Mouse (Mus musculus): ENCODE measurements around the gene Usp20. TPM values are rescaled to one million over a fixed set of nuclear protein-coding genes. Genes with fewer than 3 reads are reported as not detected.

The Usp20 gene
- polyA plus RNA-seq, 1 experiment = 5.1 TPM

GRCm38 (mm10) chr2:31041386-31041785, 59.3 kb downstream of the Usp20 start:
- H3K27me3 ChIP-seq (ENCODE audit: control insufficient read depth, insufficient read depth, low read length) = no peaks in the 10 kb centered on the region
- H3K4me1 ChIP-seq (ENCODE audit: control insufficient read depth, insufficient read depth, insufficient read length, low read length) = no peaks in the 10 kb centered on the region
- WGBS = 77% methylated on average over 6 of the region's 6 CpGs
- no peak overlapping the region for H3K4me3 ChIP-seq (ENCODE audit: low read depth, low read length)
- H3K36me3 ChIP-seq (ENCODE audit: control insufficient read depth, insufficient read depth, low read length) = no peaks in the 10 kb centered on the region; the same call in 1 of the 2 replicates
- TF ChIP-seq POLR2A (IDR thresholded peaks at IDR 0.05; ENCODE audit: low read depth, low read length) (no peak), CTCF (IDR thresholded peaks at IDR 0.05; ENCODE audit: extremely low read depth, insufficient read length, insufficient replicate concordance, low read depth, low read length) (no peak)
- no peak overlapping the region for H3K27ac ChIP-seq (ENCODE audit: insufficient read depth, low read depth, low read length)

GRCm38 (mm10) chr2:31042881-31043280, 60.8 kb downstream of the Usp20 start:
- WGBS = 68% methylated on average over 6 of the region's 6 CpGs
- no peaks in the 10 kb centered on the region for H3K36me3 ChIP-seq (ENCODE audit: control insufficient read depth, insufficient read depth, low read length)
- no peak overlapping the region for H3K4me3 ChIP-seq (ENCODE audit: low read depth, low read length)
- no peaks in the 10 kb centered on the region for H3K27me3 ChIP-seq (ENCODE audit: control insufficient read depth, insufficient read depth, low read length)
- no peaks in the 10 kb centered on the region for H3K4me1 ChIP-seq (ENCODE audit: control insufficient read depth, insufficient read depth, insufficient read length, low read length)
- TF ChIP-seq CTCF (IDR thresholded peaks at IDR 0.05; ENCODE audit: extremely low read depth, insufficient read length, insufficient replicate concordance, low read depth, low read length) (no peak), POLR2A (IDR thresholded peaks at IDR 0.05; ENCODE audit: low read depth, low read length) (no peak)
- H3K27ac ChIP-seq (ENCODE audit: insufficient read depth, low read depth, low read length) = no peak overlapping the region

GRCm38 (mm10) chr2:31043856-31044255, 61.8 kb downstream of the Usp20 start:
- Histone ChIP-seq H3K27ac (ENCODE audit: insufficient read depth, low read depth, low read length) (no peak overlapping the region), H3K4me1 (ENCODE audit: control insufficient read depth, insufficient read depth, insufficient read length, low read length) (no peaks in the 10 kb centered on the region), H3K36me3 (ENCODE audit: control insufficient read depth, insufficient read depth, low read length) (0 out of 2 replicates have a peak, but pooled peaks cover 1% of the 10 kb centered on the region), H3K27me3 (ENCODE audit: control insufficient read depth, insufficient read depth, low read length) (no peaks in the 10 kb centered on the region), H3K4me3 (ENCODE audit: low read depth, low read length) (no peak overlapping the region)
- WGBS = 97% methylated on average over 1 of the region's 1 CpGs
- TF ChIP-seq CTCF (IDR thresholded peaks at IDR 0.05; ENCODE audit: extremely low read depth, insufficient read length, insufficient replicate concordance, low read depth, low read length) = no peak
- TF ChIP-seq POLR2A (IDR thresholded peaks at IDR 0.05; ENCODE audit: low read depth, low read length) = no peak

DNA sequence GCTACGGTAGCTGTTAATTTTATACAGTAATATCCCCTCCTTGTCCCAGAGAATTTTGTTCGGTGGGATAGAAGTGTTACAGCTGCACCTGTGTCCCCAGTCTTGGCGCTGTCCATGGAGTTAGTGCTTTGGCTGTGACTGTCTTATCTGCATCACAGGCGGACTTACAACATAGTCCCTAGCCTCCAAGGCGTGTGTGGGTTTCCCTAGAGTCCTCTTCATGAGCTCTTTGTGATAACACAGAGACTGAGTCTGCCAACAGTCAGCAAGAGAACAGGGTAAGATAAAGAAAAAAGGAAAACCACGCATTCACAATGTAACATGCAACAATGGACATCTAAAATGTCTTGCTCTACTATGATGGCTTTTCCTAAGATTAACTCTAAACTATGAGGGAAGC, 66.0 kb downstream of the Usp20 start:
- Histone ChIP-seq H3K27ac (ENCODE audit: insufficient read depth, low read depth, low read length) (no peak overlapping the region), H3K4me1 (ENCODE audit: control insufficient read depth, insufficient read depth, insufficient read length, low read length) (no peaks in the 10 kb centered on the region), H3K27me3 (ENCODE audit: control insufficient read depth, insufficient read depth, low read length) (no peaks in the 10 kb centered on the region), H3K4me3 (ENCODE audit: low read depth, low read length) (no peak overlapping the region), H3K36me3 (ENCODE audit: control insufficient read depth, insufficient read depth, low read length) (peaks cover 13% of the 10 kb centered on the region)
- no peak for TF ChIP-seq CTCF (IDR thresholded peaks at IDR 0.05; ENCODE audit: extremely low read depth, insufficient read length, insufficient replicate concordance, low read depth, low read length)
- no peak for TF ChIP-seq POLR2A (IDR thresholded peaks at IDR 0.05; ENCODE audit: low read depth, low read length)
- whole genome bisulfite sequencing = 81% methylated on average over 6 of the region's 6 CpGs

- H3K4me1 ChIP-seq (ENCODE audit: control insufficient read depth, insufficient read depth, insufficient read length, low read length) = no peaks in the 10 kb centered on the region
- TF ChIP-seq POLR2A (IDR thresholded peaks at IDR 0.05; ENCODE audit: low read depth, low read length) (no peak), CTCF (IDR thresholded peaks at IDR 0.05; ENCODE audit: extremely low read depth, insufficient read length, insufficient replicate concordance, low read depth, low read length) (no peak)
- H3K36me3 ChIP-seq (ENCODE audit: control insufficient read depth, insufficient read depth, low read length) = peaks cover 37% of the 10 kb centered on the region
- no peaks in the 10 kb centered on the region for H3K27me3 ChIP-seq (ENCODE audit: control insufficient read depth, insufficient read depth, low read length)
- 88% methylated on average over 10 of the region's 10 CpGs for WGBS
- H3K27ac ChIP-seq (ENCODE audit: insufficient read depth, low read depth, low read length) = no peak overlapping the region; the same call in 1 of the 2 replicates
- no peak overlapping the region for H3K4me3 ChIP-seq (ENCODE audit: low read depth, low read length)
Observed at GRCm38 (mm10) chr2:31052441-31052840, 70.4 kb downstream of the Usp20 start.

DNA sequence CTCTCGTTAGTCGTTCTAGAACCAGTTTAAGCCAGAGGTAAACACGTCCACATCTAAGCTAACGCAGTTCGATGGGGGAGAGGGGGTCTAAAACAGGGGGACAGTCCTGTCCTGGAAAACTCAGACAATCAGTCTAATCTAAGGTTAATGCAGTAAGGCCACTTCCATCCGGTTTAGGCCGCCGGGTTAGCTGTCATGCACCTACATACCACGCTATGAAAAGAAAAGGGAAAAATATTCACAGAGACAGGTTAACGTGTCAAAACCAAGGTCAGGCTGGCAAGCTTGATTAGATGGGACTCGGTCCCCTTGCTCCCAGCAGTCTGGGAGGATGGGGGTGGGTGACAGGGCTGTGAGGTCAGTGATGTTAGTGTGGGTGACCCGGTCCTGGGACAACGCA, 71.3 kb downstream of the Usp20 start:
- TF ChIP-seq CTCF (IDR thresholded peaks at IDR 0.05; ENCODE audit: extremely low read depth, insufficient read length, insufficient replicate concordance, low read depth, low read length) = no peak
- TF ChIP-seq POLR2A (IDR thresholded peaks at IDR 0.05; ENCODE audit: low read depth, low read length) = no peak
- H3K27ac ChIP-seq (ENCODE audit: insufficient read depth, low read depth, low read length) = no peak overlapping the region
- peaks cover 44% of the 10 kb centered on the region for H3K36me3 ChIP-seq (ENCODE audit: control insufficient read depth, insufficient read depth, low read length)

DNA sequence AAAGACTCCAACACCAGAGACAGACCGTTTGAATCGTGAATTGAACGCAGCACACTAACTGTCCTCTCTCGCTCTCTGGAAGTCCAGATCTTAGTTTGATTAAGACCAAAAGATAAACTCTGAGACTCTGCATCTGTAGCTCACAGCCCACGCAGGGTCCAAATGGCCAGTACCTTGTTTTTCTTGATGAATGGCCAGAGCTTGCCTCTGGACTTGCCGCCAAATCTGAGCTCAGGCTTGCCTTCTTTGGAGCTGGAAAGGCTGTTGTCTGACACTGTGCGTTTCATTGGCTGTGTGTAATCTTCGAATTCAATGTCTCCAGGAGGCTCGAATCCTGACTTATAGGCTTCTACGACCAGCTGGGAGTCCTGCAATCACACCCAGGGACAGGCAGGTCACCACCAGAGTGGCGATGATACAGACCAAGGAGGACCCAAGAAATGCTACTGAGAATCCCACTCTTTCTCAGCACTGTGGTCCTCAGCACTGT, 71.8 kb downstream of the Usp20 start:
- whole genome bisulfite sequencing = 89% methylated on average over 11 of the region's 11 CpGs
- Histone ChIP-seq H3K4me1 (ENCODE audit: control insufficient read depth, insufficient read depth, insufficient read length, low read length) (no peaks in the 10 kb centered on the region), H3K36me3 (ENCODE audit: control insufficient read depth, insufficient read depth, low read length) (peaks cover 46% of the 10 kb centered on the region), H3K4me3 (ENCODE audit: low read depth, low read length) (no peak overlapping the region), H3K27me3 (ENCODE audit: control insufficient read depth, insufficient read depth, low read length) (no peaks in the 10 kb centered on the region), H3K27ac (ENCODE audit: insufficient read depth, low read depth, low read length) (no peak overlapping the region)
- TF ChIP-seq POLR2A (IDR thresholded peaks at IDR 0.05; ENCODE audit: low read depth, low read length) (no peak), CTCF (IDR thresholded peaks at IDR 0.05; ENCODE audit: extremely low read depth, insufficient read length, insufficient replicate concordance, low read depth, low read length) (no peak)

More for the DNA sequence above, 71.3 kb downstream of the Usp20 start:
- no peaks in the 10 kb centered on the region for H3K27me3 ChIP-seq (ENCODE audit: control insufficient read depth, insufficient read depth, low read length)
- 91% methylated on average over 13 of the region's 13 CpGs for WGBS
- H3K4me1 ChIP-seq (ENCODE audit: control insufficient read depth, insufficient read depth, insufficient read length, low read length) = no peaks in the 10 kb centered on the region
- H3K4me3 ChIP-seq (ENCODE audit: low read depth, low read length) = no peak overlapping the region

Data from small intestine, adult 2 months (tissue).